Mouse (Mus musculus): ENCODE measurements around the gene Pten.

Pten gene

DNA sequence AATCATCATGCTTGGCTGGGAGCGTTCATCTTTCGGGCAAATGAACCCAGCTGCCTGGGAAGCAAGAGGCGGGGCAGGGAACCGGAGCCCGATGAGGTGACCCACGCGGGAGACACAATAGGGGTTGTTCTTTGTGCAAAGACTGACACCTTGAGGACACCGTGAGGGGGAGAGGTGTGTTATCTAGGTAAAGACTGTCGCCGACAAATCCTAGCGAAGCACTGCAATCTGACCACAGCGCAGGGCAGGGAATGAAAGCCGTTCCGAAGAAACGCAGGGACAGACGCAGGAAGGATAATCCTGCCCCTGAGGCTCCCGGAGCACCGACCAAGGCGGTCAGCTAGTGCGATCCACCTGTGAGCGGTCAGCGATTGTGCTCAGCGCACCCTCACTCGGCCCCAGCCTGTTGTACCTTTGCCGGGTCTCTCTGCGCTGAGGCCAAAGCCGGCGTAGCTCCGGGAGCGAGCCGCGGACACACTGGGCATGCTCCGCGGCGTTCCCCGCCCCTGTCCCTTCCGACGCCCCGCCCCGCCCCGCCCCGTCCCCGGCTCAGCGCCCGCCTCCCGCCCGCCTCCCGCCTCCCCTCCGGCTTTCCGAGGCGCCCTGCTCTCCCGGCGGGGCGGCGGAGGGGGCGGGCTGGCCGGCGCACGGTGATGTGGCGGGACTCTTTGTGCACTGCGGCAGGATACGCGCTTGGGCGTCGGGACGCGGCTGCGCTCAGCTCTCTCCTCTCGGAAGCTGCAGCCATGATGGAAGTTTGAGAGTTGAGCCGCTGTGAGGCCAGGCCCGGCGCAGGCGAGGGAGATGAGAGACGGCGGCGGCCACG is at the start of gene Pten:
Gene Pten, plus strand, starts transcription at position 598 of the 826 bp plus-strand sequence.
- peak; percentile 98 to 99 for DNase-seq (ENCODE audit: low spot score in 2 of 2)

DNA sequence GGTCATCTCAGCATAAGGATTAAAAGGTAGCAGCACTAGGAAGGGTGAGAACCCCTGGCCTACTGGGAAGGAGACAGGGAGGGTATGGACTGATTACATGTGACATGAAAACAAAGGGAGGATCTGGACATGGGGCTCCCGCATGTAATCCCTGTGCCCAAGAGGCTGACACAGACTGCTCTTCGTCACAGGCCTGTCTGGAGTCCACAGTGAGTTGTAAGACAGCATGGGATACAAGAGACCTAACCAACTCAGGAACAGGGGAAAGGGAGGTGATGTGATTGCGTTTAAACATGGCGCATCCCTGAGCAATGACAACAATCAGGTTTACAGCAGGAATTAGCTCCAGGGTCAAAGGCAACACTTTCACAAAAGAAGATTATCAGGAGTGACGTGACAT is 48.3 kb upstream of the Pten start:
- DNase-seq (ENCODE audit: low spot score in 2 of 2), result no peak

DNA sequence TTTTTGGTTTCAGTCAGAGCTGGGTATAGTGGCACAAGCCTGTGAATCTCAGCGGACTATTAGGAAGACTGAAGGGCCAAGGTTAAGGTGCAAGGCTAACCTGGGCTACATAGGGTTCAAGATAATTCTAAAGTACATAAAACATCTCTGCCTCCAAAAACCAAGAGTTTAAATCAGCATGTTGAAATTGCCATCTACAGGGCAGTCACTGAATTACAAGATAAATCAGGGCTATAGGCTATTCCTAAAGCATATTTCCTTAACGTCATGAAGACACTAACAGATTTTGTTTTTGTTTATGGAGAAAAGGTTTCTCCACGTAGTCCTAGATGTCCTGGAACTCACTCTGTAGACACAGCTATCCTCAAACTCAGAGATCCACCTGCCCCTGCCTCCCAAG is 47.0 kb upstream of the Pten start:
- DNase-seq (ENCODE audit: low spot score in 2 of 2), result no peak

DNA sequence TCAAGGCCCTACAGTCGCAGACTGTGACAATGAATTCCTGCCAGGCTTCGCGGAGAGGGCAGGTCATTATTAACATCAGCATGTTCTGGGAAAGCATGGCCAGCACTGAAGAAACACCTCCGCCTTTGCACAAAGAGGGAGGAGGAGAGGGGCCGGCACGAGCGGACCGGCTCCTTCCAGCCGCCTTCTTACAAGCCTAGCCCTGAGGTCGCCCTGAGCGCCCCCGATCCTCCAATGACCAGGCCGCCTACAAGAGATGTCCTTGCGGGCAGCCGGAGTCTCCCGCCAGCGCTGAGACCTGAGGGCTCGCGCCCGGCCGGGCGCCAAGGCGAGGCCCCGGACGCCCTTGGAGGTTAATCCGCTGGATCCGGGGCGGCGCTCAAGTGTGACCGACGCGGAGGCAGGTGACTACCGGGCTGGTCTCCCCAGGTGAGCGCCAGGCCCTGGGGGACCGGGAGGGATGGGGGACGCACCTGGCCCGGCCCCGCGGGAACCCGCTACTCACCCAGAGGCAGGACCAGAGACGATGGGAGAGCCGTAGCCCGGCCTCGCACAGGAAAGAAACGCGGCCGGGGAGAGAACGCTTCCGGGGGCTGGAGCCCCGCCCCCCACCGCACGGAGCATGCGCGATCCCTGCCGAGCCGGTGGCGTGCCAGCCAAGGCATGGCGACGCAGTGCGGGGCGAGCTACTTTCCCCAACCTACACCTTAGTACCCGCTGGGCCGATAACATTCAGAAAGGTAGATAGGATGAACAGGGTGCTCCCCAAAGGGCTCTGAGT is 45.3 kb upstream of the Pten start:
- DNase-seq (ENCODE audit: low spot score in 2 of 2), result peak; percentile 90 to 93

DNA sequence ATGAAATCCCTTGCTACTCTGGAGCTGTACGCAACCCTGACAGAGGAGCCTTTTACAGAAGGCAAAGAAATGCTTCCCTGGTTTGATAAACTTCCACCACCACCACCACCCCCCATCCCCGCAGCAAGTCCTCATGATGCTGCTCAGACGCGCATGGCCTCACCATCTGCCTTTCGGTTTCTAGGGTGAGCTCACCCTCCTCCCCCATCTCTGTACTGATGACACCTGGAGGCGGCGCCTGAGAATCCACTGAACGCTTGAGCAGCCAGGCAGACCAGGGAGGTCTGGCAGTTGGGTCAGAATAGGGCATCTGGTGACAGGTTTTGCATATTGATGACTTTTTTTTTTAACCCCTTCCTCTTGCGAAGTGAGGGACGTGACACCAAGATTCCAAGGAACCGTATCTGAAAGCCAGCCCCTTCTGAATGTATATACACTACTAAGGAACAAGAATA is 44.7 kb upstream of the Pten start:
- DNase-seq (ENCODE audit: low spot score in 2 of 2), result peak; percentile 36 to 73

DNA sequence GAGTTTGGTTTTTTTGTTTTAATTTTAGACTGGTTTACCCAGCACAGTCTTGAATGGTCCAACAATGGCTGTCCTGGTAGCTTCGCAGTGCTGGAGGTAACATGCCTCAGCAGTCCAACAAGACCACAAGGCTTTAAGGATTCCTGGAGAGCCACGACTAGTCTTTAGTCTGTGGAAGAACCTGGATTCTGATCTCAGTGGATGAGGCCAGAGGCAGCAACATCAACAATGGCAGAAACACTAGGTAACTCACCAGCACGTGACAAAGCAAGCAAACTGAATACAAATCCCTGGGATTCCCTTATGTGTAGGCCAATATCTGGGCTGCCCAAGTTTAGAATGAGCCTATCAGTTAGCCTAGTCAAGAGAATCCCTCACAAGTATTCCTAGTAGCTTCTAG is 43.8 kb upstream of the Pten start:
- DNase-seq (ENCODE audit: low spot score in 2 of 2), result no peak

DNA sequence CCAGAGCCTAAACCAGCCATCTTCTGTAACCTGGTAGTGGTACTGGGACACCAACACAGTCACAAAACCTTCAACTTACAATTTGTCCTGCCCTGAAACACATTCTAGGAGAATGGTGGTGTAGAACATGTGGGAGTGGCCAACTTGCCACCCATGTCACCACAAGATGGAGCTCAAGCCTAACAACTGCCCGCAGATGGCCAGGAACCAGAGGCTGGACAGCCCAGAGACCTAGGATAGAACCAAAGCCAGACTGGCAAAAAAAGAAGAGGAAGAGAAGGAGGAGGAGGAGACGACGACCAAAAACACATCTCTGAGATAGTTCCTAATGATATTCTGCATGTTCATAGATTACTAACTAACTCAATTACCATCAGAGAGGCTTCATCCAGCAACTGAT is 42.1 kb upstream of the Pten start:
- DNase-seq (ENCODE audit: low spot score in 2 of 2), result peak; percentile 44 to 77

DNA sequence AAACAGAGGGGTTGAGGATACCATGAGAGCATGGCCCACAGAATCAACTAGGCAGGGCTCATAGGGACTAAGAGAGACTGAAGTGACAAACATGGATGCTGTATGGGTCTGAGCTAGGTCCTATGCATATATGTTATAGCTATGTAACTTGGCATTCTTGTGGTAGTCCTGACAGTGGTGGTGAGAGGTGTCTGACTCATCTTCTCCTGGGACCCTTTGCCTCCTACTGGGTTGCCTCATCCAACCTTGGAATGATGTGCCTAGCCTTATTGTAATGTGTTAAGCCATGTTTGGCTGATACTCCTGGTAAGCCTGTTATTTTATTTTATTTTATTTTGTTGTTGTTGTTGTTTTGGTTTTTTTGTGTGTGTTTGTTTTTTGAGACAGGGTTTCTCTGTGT is 41.6 kb upstream of the Pten start:
- DNase-seq (ENCODE audit: low spot score in 2 of 2), result no peak

DNA sequence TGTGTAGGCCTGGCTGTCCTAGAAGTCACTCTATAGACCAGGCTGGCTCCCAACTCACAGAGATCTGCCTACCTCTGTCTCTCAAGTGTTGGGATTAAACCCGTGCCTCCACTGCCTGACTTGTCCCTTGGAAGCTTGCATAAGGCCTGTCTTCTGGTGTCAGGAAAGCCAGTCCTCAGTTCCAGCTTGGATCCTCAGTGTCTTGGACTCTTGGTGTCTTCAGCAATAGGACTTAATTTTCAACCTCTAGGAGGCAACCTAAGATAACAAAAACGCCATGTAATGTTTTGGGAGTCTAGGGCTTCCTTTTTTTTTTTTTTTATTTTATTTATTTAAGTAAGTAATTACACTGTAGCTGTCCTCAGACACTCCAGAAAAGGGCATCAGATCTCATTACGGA is 39.7 kb upstream of the Pten start:
- no peak for DNase-seq (ENCODE audit: low spot score in 2 of 2)

DNA sequence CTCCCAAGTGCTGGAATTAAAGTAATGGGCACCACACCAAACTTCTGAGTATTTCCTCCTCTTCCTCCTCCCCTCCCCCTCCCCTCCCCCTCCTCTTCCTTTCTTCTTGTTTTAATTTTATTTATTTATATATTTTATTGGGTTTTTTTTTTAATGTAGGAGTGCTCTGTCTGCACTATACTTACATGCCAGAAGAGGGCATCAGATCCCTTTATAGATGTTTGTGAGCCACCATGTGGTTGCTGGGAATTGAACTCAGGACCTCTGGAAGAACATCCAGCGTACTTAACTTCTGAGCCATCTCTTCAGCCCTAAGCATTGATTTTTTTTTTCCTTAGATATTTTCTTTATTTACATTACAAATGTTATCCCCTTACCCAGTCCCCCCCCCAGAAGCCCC is 37.0 kb upstream of the Pten start:
- DNase-seq (ENCODE audit: low spot score in 2 of 2), result no peak

DNA sequence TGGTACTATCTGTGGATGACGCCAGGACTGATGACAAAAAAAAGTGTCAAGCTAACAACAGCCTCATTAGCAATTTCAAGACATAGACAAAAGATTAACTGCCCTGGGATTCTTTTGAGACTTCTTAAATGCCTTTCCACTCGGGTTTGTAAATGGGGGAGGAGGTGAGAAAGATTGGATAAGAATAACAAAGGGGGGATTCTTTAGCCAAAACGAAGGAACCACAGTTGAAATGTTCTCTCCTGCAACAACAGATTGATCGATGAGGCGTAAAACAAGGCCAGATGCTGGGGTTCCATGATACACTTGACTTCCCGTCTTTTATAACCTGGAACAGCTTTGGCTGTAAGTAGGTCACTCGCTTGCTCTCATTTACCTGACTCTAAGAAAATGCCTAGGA is 33.5 kb upstream of the Pten start:
- DNase-seq (ENCODE audit: low spot score in 2 of 2), result no peak

DNA sequence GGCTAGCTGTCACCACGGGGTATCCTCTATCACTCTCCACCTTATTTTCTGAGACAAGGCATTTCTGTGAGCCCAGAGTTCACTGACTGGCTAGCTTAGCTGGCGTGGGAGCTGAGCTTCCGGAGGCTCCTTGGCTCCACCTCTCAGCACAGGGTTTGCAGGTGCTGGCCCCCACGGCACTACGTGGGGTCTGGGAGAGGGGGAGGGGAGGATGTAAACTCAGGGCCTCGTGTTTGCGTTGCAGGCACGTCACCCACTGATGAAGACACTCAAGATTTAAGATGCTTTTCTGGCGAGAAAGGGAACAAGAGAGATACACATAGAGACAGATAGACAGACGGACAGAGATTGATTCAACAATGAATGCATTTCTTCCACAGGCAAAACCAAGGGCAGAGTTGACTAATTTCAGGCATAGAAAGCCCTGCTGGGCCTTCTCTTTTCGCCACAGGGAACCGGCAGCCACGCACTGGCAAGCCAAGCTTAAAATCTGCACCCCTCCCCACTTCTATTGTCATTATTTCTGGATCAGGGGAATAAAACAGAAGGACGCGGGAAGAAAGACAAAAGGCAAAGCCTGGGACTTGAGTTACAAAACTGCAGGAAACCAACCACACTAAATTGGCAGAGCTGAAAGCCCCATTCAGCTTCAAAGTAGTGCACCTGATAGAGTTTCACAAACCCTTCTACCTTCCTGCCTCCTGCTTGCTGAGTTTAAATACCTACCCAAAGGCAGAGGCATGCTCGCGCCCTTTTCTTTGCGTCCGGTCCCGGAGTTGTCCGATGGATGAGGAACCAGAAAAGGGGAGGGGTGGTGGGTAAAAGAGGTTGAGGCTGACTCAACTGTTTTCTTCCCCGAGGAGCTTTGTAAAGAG is 30.6 kb upstream of the Pten start:
- no peak for DNase-seq (ENCODE audit: low spot score in 2 of 2)

DNA sequence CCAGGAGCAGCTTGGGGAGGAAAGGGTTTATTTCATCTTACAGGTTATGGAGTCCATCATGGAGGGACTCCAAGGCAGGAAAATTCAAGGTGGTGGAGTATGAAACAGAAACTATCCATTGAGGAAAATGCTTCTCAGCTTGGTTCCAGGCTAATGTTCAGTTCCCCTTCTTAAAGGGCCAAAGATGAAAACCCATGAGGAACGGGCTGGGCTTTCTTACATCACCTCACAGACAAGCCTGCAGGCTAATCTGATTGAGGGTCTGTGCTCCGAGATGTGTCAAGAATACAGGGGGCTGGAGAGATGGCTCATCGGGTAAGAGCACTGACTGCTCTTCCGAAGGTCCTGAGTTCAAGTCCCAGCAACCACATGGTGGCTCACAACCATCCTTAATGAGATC is 27.5 kb upstream of the Pten start:
- no peak for DNase-seq (ENCODE audit: low spot score in 2 of 2)

DNA sequence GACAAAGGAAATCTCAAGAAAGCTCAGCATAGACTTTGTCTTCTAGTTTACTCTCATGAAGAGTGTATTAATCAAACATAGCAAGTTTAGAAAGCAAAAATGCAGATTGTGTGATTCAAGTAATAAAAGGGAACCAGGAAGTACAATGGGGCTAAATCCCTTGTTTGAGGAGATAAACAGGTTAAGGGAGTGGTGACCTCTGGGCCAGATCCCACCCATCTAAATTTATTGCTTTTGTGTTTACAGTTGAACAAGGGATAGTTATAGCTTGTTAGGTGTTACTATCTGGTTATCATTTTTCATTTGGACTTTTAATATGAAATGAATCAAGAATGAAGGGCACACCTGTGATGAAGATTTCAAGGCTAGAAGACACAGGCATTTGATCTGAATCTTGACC is 24.4 kb upstream of the Pten start:
- DNase-seq (ENCODE audit: low spot score in 2 of 2), result no peak

DNA sequence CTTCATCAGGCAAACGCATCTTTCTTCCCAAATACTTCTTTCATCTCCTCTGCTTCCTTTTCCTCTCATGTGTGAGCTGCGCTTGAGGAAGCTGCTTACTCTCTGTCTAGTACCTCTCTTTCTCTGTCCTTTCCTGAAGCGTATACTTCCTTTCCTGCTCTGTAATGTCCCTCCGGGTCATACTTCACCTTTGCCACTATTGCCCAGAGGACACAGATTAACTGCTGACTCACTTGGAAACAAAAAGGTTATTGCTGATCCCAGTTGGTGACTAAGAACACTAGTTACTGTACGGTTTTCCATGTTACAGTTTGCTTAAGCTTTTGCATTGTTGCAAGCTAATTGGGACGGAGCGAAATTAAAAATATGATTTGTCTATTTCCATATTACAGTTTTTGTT is 19.5 kb upstream of the Pten start:
- no peak for DNase-seq (ENCODE audit: low spot score in 2 of 2)

DNA sequence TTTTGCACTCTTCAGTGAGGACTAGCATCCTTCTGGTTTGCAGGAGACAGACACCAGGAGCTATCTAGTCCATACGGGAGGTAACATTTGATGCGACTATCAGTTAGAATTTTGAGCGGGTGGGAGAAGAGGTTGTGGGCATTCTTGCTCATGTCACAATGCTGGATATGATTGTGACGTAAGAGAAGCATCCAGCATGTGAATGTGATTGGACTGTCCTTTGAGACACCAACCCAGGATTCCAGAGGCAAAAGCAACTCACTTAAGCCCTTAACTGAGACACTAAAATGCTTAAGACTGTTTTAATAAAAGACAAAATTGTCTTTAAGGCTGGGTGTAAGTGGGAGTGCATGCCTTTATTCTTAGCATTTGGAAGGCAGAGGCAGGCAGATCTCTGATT is 17.6 kb upstream of the Pten start, which contains the start of gene Atad1:
Gene Atad1, minus strand, starts transcription at position 101 of the 400 bp plus-strand sequence.
- DNase-seq (ENCODE audit: low spot score in 2 of 2), result no peak

DNA sequence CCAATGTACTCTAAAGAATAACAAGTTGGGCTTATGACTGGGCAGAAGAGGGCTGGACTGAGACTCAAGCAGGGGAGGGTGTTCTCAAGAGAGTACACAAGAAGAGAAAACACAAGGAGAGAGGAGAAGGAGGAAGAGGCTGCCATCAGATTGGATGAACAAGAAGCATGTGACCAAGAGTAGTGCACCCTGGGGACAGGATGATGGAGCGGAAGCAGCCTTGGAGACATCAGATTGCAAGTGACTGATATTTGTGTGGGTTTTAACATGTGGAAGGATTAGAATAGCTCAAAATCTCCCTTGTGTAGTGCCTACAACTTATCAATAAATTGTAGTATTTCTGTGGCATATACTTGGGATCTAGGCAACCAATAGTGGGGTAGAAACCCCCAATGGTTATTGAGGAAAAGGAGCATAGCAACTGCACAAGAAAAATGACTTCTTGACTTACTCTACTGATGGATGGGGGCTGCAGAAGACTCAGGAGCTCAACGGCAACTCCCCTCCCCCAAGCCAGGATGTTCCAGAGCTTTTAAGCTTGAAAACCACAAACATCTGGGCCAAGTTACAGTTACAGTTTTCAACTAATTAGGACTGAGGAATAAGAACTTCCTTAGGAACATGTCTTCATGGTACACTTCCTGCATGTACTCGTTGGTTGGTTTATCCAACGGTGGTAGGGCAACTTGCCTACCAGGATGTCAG is 16.5 kb upstream of the Pten start:
- DNase-seq (ENCODE audit: low spot score in 2 of 2), result no peak

DNA sequence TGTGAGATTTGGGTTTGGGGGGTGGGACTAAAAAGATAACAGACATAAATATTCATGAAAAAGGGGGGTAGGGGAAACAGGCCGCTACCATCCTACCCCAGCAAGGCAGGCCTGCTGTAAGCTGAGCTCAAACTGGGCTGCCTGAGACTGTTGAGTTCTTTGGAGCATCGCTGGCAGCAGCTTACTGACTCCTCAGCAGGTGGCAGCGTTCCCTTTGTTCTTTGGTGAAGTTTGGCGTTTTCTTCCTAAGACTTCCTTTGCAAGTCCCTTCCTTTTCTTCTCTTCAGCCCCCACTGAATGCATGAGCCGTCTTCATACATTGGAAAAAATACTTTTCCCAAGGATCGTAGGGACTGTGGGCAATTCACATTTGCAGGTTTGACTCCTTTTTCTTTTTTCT is 7.9 kb upstream of the Pten start:
- DNase-seq (ENCODE audit: low spot score in 2 of 2), result peak in 1 of 2 experiments; percentile 24

DNA sequence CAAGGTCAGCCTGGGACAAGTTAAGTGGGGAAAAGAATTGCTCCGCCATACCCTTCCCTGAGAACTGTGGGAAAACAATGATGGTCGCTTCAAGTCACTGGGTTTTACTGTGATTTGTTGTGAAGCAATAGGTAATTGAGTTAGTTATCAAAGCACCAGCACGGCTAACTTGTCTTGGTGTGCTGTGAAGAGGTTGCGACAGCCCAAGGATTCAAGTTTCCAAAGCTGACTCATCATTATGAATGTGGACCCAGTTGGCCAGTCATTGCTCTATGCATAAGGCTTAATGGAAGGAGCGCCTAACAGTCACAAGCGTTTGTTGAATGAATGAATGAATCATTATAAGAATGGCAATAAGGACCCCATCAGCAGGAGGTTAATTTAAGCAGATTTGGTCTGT is 4.9 kb upstream of the Pten start:
- no peak for DNase-seq (ENCODE audit: low spot score in 2 of 2)

DNA sequence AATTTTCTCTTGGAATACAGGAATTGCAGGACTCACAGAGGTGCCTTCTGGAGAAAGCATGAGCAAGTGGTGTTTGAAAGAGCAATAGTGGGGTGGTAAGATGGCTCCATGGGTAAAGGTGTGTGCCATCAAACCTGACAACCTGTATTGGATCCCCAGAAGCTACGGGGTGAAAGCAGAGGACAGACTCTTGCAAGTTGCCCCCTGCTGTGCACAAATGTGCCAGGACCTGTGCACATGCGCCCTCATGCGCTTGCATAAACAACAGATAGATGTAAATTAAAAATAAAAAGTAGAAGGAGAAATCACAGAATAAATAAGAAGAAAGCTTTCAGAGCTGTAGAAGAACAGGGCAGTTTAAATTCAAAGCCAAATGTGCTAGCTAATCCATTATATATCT is 3.9 kb upstream of the Pten start:
- DNase-seq (ENCODE audit: low spot score in 2 of 2), result no peak

Measured in cerebellum, postnatal 4 days (tissue).